Mouse (Mus musculus) erythroblast, embryonic 14.5 days (primary cell): ENCODE results near the gene Ppp4r2.

ENCODE experiments used
- GATA1 ChIP-seq: IDR thresholded peaks from 2 replicates; pipeline ENCODE4 v1.6.1; 2012; ENCODE audit warnings: low read length, inconsistent platforms, mixed read lengths
- TAL1 ChIP-seq: IDR thresholded peaks from 3 replicates; pipeline ENCODE4 v1.6.1; 2012; ENCODE audit warnings: low read length, inconsistent platforms, mixed read lengths

DNA sequence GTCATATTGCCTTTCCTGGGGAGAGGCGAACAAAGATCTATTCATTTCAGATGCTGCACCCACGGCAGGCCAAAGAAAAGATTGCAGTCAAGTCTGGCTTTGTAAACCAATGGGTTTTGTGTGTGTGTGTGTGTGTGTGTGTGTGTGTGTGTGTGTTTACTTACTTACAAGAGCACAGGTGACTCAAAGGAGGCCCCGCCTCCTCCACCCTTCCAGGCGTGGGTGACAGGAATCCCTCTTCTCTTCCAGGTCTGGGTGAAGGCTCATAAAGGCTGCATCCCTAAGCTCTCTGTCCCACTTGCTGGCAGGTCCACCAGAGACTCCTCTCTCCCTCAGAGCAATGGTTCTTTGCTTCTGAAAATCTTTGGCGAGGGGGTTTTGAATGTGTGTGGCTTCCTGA is 63.5 kb downstream of the Ppp4r2 start:
- TF ChIP-seq TAL1 (no peak), GATA1 (no peak)
